Mouse (Mus musculus) forelimb bud, embryonic 11.5 days (tissue): ENCODE data around the gene Accs.

Source experiments
- DNase-seq: peaks from one replicate; pipeline ENCODE4 v3.0.0-alpha.2; 2012; ENCODE audit warnings: low read depth, low spot score

Accs gene

GRCm38 (mm10) chr2:93858845-93859244 is 9.1 kb upstream of the Accs start:
- no peak for DNase-seq

GRCm38 (mm10) chr2:93851303-93851702 is 1.6 kb upstream of the Accs start:
- peak; percentile 66 for DNase-seq

- DNase-seq, result no peak
These were observed 688 bp upstream of the Accs start for GRCm38 (mm10) chr2:93850317-93850944.

- no peak for DNase-seq
These were observed 8.4 kb downstream of the Accs start for GRCm38 (mm10) chr2:93841349-93841748.

DNA sequence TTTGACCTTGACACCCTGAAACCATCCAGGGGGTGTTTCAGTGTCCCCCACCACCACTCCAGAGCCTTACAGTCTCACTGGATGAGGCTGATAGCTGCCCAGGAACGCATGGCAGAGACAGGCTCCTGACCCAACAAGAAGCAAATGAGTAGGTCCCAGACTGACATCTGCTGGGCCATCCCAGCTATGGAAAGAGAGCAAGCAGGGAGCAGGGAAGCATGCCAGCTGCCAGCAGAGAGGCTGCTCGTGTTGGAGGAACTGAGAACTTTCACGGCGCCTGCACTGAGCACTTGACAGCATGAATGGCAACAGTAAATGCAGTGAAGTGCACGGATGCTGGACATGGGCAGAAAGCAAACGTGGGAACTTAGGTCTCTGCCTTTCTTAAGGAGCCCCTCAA is 9.6 kb downstream of the Accs start:
- no peak for DNase-seq

DNA sequence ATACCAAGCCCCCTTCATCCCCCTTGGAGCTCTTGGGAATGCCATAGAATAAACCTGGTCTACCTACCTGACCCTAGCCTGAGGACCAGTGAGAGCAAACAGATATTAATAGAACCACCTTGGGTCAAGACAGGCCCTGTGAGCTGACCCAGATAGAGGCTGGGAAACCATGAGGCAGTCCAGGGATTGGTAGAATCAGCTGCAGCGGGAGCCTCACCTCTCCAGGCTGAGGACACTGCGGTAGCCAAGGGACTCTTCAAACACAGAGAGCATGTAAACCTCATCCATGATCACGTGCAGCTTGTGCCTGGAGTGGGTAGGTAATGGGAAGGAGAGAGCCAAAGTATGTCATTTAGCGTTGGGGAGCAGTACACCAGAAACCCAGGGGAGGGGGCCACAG is 10.8 kb downstream of the Accs start:
- DNase-seq, result no peak

GRCm38 (mm10) chr2:93836232-93836785 is 13.4 kb downstream of the Accs start:
- DNase-seq, result no peak

- no peak for DNase-seq
These were observed 14.1 kb downstream of the Accs start for GRCm38 (mm10) chr2:93835596-93835995.

- DNase-seq, result peak; percentile 95
These were observed 26.2 kb downstream of the Accs start for GRCm38 (mm10) chr2:93823519-93823918.

DNA sequence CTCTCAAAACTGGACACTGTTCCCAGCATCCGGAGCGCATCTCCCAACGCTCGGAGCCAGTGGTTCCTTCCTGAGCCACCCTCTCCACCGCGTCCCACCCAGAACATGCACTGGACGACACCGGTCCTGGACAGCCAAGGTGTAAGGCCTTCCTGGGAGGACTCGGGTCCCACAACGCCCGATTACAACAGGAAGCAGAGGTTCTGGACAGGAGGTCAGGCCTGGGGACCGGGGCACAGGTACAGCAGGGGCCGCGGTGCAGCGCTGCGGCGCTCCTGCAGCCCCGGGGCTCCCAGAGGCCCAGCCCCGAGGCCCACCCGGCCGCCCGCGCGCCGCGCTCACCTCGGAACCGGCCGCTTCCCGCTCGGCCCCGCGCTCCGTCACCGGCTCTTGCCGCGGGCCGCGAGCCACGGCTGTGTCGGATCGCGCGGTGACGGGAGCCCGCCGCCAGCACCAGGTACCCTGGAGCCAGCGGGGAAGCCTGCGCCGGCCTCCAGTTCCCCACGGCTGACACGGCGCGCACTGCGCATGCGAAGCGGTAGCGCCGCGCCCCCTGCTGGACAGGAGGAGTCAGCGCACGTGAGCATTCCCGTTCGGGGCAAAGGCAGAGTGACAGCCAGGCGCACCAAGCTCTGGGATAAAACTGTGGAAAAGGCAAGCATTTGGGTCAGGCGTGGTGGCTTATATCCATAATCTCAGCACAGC is 27.5 kb downstream of the Accs start, which contains the start of gene Ext2:
Ext2 (minus strand) TSS at position 524 of the 705 bp plus-strand sequence.
- DNase-seq, result peak; percentile 89

DNA sequence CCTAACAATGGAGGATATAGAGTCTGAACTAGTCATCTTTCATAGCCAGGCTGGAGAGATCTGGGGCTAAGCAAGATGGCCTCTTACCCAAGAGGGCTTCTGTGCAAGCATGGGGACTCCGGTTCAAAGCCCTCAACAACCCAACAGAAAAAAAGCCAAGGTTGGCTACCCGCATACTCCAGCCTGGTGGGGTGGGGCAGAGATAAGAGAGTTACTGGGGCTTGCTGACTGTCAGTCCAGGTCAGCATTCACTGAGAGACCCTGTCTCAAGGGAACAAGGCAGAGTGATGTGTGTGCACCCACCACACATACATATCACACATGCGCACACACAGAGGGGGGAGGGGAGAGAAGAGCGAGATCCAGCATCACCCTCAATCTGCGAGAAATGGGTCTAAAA is 32.0 kb downstream of the Accs start:
- no peak for DNase-seq

- DNase-seq, result no peak
These were observed 36.4 kb downstream of the Accs start for GRCm38 (mm10) chr2:93813343-93813742.

DNA sequence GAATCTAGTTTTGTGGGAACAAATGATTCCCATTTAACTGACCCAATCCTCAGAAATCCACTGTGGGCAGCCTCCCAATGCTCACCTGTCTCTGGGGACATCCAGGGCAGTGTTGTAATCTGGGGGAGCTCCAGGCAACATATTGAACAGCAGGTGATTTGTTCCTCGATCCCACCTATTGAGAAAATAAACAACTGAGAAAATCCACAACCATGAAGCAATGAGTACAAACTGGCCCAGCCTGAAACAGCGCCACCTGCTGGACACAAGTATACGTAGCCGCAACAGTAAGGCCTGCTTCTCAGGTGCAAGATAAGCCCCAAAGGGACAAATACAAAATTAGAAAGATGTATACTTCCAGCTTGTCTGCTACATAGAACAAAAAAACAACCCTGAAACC is 37.9 kb downstream of the Accs start:
- peak; percentile 57 for DNase-seq

GRCm38 (mm10) chr2:93809931-93810330 is 39.8 kb downstream of the Accs start:
- DNase-seq, result no peak

DNA sequence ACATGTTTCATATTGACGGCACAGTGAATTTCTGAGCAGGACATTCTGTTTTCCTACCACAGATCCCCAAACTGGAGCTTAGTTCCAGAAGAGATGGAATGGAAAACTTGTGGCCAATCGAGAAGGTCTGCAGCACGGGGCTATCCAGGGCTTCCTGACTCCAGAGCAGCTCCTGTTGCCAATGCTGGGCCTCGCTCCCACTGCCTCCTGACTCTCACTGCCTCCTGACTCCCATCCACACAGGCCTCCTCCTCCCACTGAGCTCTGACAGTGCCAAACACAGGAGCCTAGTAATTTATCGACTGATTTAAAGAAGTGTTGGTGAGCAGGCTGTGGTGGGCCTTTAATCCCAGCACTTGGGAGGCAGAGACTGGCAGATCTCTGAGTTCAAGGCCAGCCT is 41.7 kb downstream of the Accs start:
- no peak for DNase-seq

- no peak for DNase-seq
These were observed 42.3 kb downstream of the Accs start for GRCm38 (mm10) chr2:93807440-93807839.

DNA sequence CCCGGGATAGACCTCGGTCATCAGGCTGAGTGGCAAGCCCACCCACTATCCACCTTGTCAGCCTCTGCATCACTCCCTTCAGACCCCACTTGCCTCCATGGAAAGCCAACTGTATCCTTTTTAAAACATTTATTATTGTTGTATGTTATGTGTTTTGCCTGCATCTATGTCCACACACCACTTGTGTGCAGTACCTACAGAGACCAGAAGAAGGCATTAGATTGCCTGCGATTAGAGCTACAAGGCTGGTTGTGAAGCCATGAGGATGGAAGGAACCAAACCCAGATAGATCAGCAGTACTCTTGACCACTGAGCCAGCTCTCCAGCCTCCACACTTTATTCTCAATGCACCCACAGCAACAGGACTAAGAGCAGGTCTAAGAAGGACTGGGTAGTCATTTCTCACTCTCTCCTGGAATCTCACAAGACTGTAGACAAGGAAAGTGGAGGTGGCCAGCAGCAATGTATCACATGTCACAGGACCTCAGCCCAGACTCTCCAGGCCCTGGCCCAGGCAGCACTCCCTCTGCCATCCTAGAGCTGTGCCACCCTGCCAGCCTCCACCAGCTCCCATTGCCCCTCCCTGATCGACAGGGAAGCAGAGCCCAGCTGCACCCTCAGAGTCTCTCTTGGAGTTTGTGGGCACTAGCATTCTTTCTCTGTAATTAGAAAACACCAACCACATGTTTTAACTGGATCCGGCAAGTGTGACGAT is 43.1 kb downstream of the Accs start:
- no peak for DNase-seq

DNA sequence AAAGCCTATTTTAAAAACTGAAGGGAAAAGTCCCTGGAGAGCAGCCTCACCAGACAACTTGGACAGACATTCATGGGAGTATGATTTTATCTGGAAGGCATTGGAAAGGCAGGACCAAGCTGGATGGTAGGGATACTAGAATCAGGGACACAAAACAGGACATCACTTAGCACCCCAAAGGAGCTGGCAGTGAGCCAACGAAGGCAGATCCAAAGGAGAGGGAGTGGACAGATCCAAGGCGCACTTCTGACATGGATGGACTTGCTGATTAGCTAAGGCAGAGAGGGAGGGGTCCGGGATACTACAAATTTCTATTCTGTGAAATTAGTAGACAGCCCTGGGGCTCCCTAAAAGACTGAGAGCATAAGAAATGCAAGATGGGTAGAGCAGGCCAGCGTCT is 44.2 kb downstream of the Accs start:
- no peak for DNase-seq

DNA sequence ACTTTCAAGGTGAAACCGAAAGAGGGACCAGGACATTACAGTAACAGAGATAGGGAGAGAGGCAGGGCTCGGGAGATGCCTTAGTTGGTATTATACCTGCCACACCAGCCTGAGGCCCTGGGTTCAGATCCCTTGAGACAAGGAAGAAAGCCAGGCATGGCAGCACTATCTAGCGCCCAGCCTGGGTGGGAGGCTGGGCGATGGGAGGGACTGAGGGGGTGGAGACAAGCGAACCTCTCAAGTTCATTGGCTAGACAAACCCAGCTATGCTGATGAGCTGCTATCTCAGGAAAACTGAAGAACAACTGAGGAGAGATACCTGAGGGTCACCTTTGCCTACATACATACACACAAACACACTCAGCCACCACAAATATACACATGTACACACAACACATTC is 44.7 kb downstream of the Accs start:
- no peak for DNase-seq

DNA sequence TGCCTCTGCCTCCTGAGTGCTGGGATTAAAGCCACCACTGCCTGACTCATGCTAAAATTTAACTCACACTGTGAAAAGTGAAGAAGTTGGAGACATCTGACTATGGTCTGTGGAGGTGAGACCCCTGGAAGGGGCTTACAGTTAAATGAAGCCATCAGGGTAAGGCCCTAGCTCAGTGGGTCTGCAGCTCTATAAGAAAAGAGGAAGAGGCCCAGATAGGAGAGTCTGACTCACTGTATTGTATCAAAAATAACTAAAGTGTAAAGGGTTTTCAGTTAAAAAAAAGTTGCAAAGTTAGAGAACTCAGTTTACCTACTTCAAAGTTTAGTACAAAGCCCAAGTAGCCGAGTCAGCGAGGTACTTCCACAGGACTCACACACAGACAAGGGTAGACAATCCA is 46.8 kb downstream of the Accs start:
- no peak for DNase-seq

- DNase-seq, result no peak
These were observed 48.6 kb downstream of the Accs start for GRCm38 (mm10) chr2:93801097-93801496.

- no peak for DNase-seq
These were observed 52.5 kb downstream of the Accs start for GRCm38 (mm10) chr2:93797162-93797795.
